11 mouse cellular contexts compared by ENCODE assay signal in the genomic region with DNA sequence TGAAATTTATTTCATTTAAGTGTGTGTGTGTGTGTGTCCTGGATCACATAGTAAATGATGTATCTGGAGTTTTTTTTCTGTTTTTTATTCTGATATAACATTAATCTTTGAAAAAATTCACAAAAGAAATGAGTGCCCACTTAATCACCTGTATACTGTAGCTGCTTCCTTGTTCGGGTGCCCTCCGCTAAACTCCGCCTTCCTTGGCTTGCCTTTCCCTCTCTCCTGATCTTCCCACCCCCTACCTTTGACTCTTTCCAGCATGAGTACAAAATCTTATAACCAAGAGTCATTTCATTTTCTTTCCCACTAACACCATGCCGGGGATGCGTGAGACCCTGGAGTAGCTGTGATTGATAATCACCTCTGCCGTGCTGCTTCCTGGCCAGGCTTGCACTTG. TPM values are rescaled to one million over a fixed set of nuclear protein-coding genes. Genes with fewer than 3 reads are reported as not detected.
DNase-seq lines count a peak whose midpoint lies in the region; ATAC-seq and TF ChIP-seq lines count a peak whose summit lies in the region.
"Had no signal": no experiment of that assay in that cellular context is flagged by ENCODE, and none has a peak within 500 bp of the region (broad histone marks: within the 10 kb centered on the region; RNA-seq: fewer than 3 reads in every experiment).

No protein-coding gene starts in this region.

- TF ChIP-seq POLR2A in olfactory bulb, adult 2 months (IDR thresholded peaks at IDR 0.05; ENCODE audit: insufficient read depth, low read depth, low read length) = no peak

- H3K4me1 ChIP-seq in limb, embryonic 11.5 days (ENCODE audit: control insufficient read depth, insufficient read depth, low read length) = 0 out of 2 replicates have a peak, but pooled peaks cover 2% of the 10 kb centered on the region
- H3K4me1 ChIP-seq in limb, embryonic 10.5 days = peaks cover 12% of the 10 kb centered on the region
- peaks cover 46% of the 10 kb centered on the region for H3K4me1 ChIP-seq in olfactory bulb, adult 2 months (ENCODE audit: control insufficient read depth, insufficient read depth, low read length)

- H3K9me3 ChIP-seq in limb, embryonic 11.5 days (ENCODE audit: control insufficient read depth, low read length) = no peaks in the 10 kb centered on the region
- H3K9me3 ChIP-seq in limb, embryonic 10.5 days (replicated peaks) = no peaks in the 10 kb centered on the region
- H3K9me3 ChIP-seq: limb, embryonic 12.5 days had no signal

- ATAC-seq in limb, embryonic 11.5 days (ENCODE audit: insufficient number of reproducible peaks, low FRiP score, low TSS enrichment, low read depth) = peak; percentile 2; the same call in 1 of the 2 replicates

- H3K36me3 ChIP-seq in limb, embryonic 11.5 days (ENCODE audit: control insufficient read depth, insufficient read depth, low read length) = no peaks in the 10 kb centered on the region
- H3K36me3 ChIP-seq in limb, embryonic 10.5 days = no peaks in the 10 kb centered on the region
- H3K36me3 ChIP-seq: limb, embryonic 12.5 days had no signal

- H3K4me3 ChIP-seq in limb, embryonic 11.5 days (ENCODE audit: low read depth, low read length) = no peak overlapping the region
- H3K4me3 ChIP-seq in limb, embryonic 10.5 days = no peak overlapping the region
- no peak overlapping the region for H3K4me3 ChIP-seq in olfactory bulb, adult 2 months (ENCODE audit: insufficient read depth, low read depth, low read length)

- no peak overlapping the region for H3K27ac ChIP-seq in limb, embryonic 11.5 days (replicated peaks; ENCODE audit: low read depth, low read length)
- H3K27ac ChIP-seq in limb, embryonic 10.5 days = no peak overlapping the region
- peak overlapping the region; percentile 53 for H3K27ac ChIP-seq in olfactory bulb, adult 2 months (ENCODE audit: insufficient read depth, low read depth, low read length)

- TF ChIP-seq CTCF in olfactory bulb, adult 2 months (IDR thresholded peaks at IDR 0.05; ENCODE audit: insufficient read depth, low read depth, low read length) = no peak

- no peaks in the 10 kb centered on the region for H3K27me3 ChIP-seq in limb, embryonic 11.5 days (ENCODE audit: control insufficient read depth, insufficient read depth, low read length)
- H3K27me3 ChIP-seq in limb, embryonic 10.5 days (ENCODE audit: low read depth, poor library complexity, severe bottlenecking) = 0 out of 2 replicates have a peak, but pooled peaks cover 2% of the 10 kb centered on the region
- H3K27me3 ChIP-seq: limb, embryonic 12.5 days had no signal

- peak; percentile 30 for DNase-seq in adrenal gland, postnatal 14 days
- DNase-seq in adrenal gland, adult 2 months = no peak
- no peak for DNase-seq in limb, embryonic 11.5 days (ENCODE audit: low spot score)
- no peak for DNase-seq in limb, embryonic 10.5 days (ENCODE audit: low spot score)
- peak; percentile 72 for DNase-seq in kidney, adult 9 months
- DNase-seq in layer of hippocampus, adult 9-11 months = no peak
- no peak for DNase-seq in right cerebral cortex, postnatal 4 days

- H3K4me2 ChIP-seq in limb, embryonic 11.5 days (ENCODE audit: low read depth, severe bottlenecking) = no peak overlapping the region

- no peak overlapping the region for H3K9ac ChIP-seq in limb, embryonic 11.5 days (ENCODE audit: low read length)

- 69% methylated on average over 6 of the region's 6 CpGs for WGBS in limb, embryonic 11.5 days
- 84% methylated on average over 6 of the region's 6 CpGs for WGBS in limb, embryonic 10.5 days
- WGBS in olfactory bulb, adult 2 months = 65% methylated on average over 6 of the region's 6 CpGs

RNA-seq across cellular contexts. Expression of a gene that starts 0.5 kb away (rescaled TPM):
- 52.8 and 70.5 TPM in 2 replicates for total RNA-seq in adrenal gland, postnatal 14 days (2021)
- total RNA-seq in adrenal gland, adult 2 months (2021) = 100 to 1,000 TPM; 158 to 186 TPM
- polyA plus RNA-seq in adrenal gland, adult 2 months (2012; rRNA removed) = 44.4 and 51.2 TPM in 2 replicates
- 37.1 and 37.2 TPM in 2 replicates for polyA plus RNA-seq in limb, embryonic 11.5 days (2014; fragmentation: Nextera tagmentation; extraction: Ambion mirVana)
- 12.2 and 26.0 TPM in 2 replicates for polyA plus RNA-seq in limb, embryonic 10.5 days (2016; fragmentation: Nextera tagmentation; extraction: Ambion mirVana)
- polyA plus RNA-seq in olfactory bulb, adult 2 months (2012; ENCODE audit: insufficient read depth, insufficient read length, low replicate concordance, missing spikeins) = not detected in 2 replicates

RNA-seq across cellular contexts. Expression of a gene that starts 11.4 kb away (rescaled TPM):
- total RNA-seq in adrenal gland, postnatal 14 days (2021) = 3.3 and 5.9 TPM in 2 replicates
- total RNA-seq in adrenal gland, adult 2 months (2021) = 1 to 10 TPM; 6.1 to 6.5 TPM
- 0.90 and 1.0 TPM in 2 replicates for polyA plus RNA-seq in adrenal gland, adult 2 months (2012; rRNA removed)
- polyA plus RNA-seq in limb, embryonic 11.5 days (2014; fragmentation: Nextera tagmentation; extraction: Ambion mirVana) = 4.9 and 5.6 TPM in 2 replicates
- 1.8 and 3.6 TPM in 2 replicates for polyA plus RNA-seq in limb, embryonic 10.5 days (2016; fragmentation: Nextera tagmentation; extraction: Ambion mirVana)
- not detected in 2 replicates for polyA plus RNA-seq in olfactory bulb, adult 2 months (2012; ENCODE audit: insufficient read depth, insufficient read length, low replicate concordance, missing spikeins)
- total RNA-seq: megakaryocyte-erythroid progenitor cell, adult 5-6 weeks had no signal

RNA-seq across cellular contexts. Expression of a gene that starts 36.5 kb away (rescaled TPM):
- total RNA-seq in adrenal gland, postnatal 14 days (2021) = 28.2 and 30.2 TPM in 2 replicates
- total RNA-seq in adrenal gland, adult 2 months (2021) = 10 to 100 TPM; 34.7 to 55.3 TPM
- 11.9 and 12.7 TPM in 2 replicates for polyA plus RNA-seq in adrenal gland, adult 2 months (2012; rRNA removed)
- 211 and 220 TPM in 2 replicates for polyA plus RNA-seq in limb, embryonic 11.5 days (2014; fragmentation: Nextera tagmentation; extraction: Ambion mirVana)
- polyA plus RNA-seq in limb, embryonic 10.5 days (2016; fragmentation: Nextera tagmentation; extraction: Ambion mirVana) = 198 and 203 TPM in 2 replicates
- not detected in 2 replicates for polyA plus RNA-seq in olfactory bulb, adult 2 months (2012; ENCODE audit: insufficient read depth, insufficient read length, low replicate concordance, missing spikeins)

RNA-seq across cellular contexts. Expression of a gene that starts 37.0 kb away (rescaled TPM):
- total RNA-seq in adrenal gland, postnatal 14 days (2021) = 2.1 TPM in 1 of 2 replicates, not detected in the other
- not detected for total RNA-seq in adrenal gland, adult 2 months (2021)
- polyA plus RNA-seq in adrenal gland, adult 2 months (2012; rRNA removed) = 0.58 and 0.62 TPM in 2 replicates
- polyA plus RNA-seq in limb, embryonic 11.5 days (2014; fragmentation: Nextera tagmentation; extraction: Ambion mirVana) = not detected in 2 replicates
- not detected in 2 replicates for polyA plus RNA-seq in limb, embryonic 10.5 days (2016; fragmentation: Nextera tagmentation; extraction: Ambion mirVana)
- not detected in 2 replicates for polyA plus RNA-seq in olfactory bulb, adult 2 months (2012; ENCODE audit: insufficient read depth, insufficient read length, low replicate concordance, missing spikeins)
- total RNA-seq: heart, adult 8-10 months; megakaryocyte-erythroid progenitor cell, adult 5-6 weeks had no signal
- polyA plus RNA-seq: limb, embryonic 12.5 days had no signal

RNA-seq across cellular contexts. Expression of a gene that starts 54.1 kb away (rescaled TPM):
- total RNA-seq in adrenal gland, postnatal 14 days (2021) = 109 and 111 TPM in 2 replicates
- 100 to 1,000 TPM; 231 to 239 TPM for total RNA-seq in adrenal gland, adult 2 months (2021)
- 133 and 141 TPM in 2 replicates for polyA plus RNA-seq in adrenal gland, adult 2 months (2012; rRNA removed)
- polyA plus RNA-seq in limb, embryonic 11.5 days (2014; fragmentation: Nextera tagmentation; extraction: Ambion mirVana) = 30.1 and 32.1 TPM in 2 replicates
- polyA plus RNA-seq in limb, embryonic 10.5 days (2016; fragmentation: Nextera tagmentation; extraction: Ambion mirVana) = 19.1 and 26.1 TPM in 2 replicates
- not detected in 2 replicates for polyA plus RNA-seq in olfactory bulb, adult 2 months (2012; ENCODE audit: insufficient read depth, insufficient read length, low replicate concordance, missing spikeins)

Comparison
In these comparisons a context has a peak if more than half of its experiments do, and no peak if none do; other contexts are left out.
1. DNase-seq: peak in adrenal gland, postnatal 14 days (single experiment) and kidney, adult 9 months (single experiment); none in adrenal gland, adult 2 months (single experiment), limb, embryonic 11.5 days (single experiment), limb, embryonic 10.5 days (single experiment), layer of hippocampus, adult 9-11 months (single experiment) and right cerebral cortex, postnatal 4 days (single experiment).
2. RNA of a gene that starts 0.5 kb away (polyA plus RNA-seq): 44.4 to 51.2 TPM in adrenal gland, adult 2 months, 37.1 to 37.2 TPM in limb, embryonic 11.5 days and 12.2 to 26.0 TPM in limb, embryonic 10.5 days; not detected in olfactory bulb, adult 2 months; every median in the first group is over 10 times any median in the second.